Mouse (Mus musculus): ENCODE measurements around the gene Setx.

- TF ChIP-seq POLR2A (IDR thresholded peaks at IDR 0.05; ENCODE audit: insufficient read length, low read depth) (no peak), TCF12 (IDR thresholded peaks at IDR 0.05; ENCODE audit: insufficient read depth, poor library complexity, severe bottlenecking) (no peak), POLR2AphosphoS2 (IDR thresholded peaks at IDR 0.05; ENCODE audit: insufficient read length, low read depth) (no peak), MAX (IDR thresholded peaks at IDR 0.05; ENCODE audit: low read depth) (no peak), E2F4 (IDR thresholded peaks at IDR 0.05; ENCODE audit: insufficient read depth) (no peak), SRF (IDR thresholded peaks at IDR 0.05; ENCODE audit: control insufficient read depth, insufficient read length, low read depth) (no peak), USF1 (IDR thresholded peaks at IDR 0.05; ENCODE audit: low read depth) (no peak), REST (IDR thresholded peaks at IDR 0.05; ENCODE audit: insufficient read depth, insufficient read length) (no peak), MYOG (IDR thresholded peaks at IDR 0.05; ENCODE audit: control insufficient read depth in 1 of 3, insufficient read depth in 1 of 3, insufficient read length in 2 of 3, low read depth in 2 of 3) (no peak), MYOD1 (IDR thresholded peaks at IDR 0.05; ENCODE audit: control insufficient read depth in 1 of 3, insufficient read length in 2 of 3, low read depth in 2 of 3) (no peak)
Measured at GRCm38 (mm10) chr2:29223591-29224262, 99.7 kb downstream of the Setx start.
